9 mouse cellular contexts compared by ENCODE assay signal in genomic region chr6:116135971-116136632, GRCm38 (mm10). TPM values are rescaled to one million over a fixed set of nuclear protein-coding genes. Genes with fewer than 3 reads are reported as not detected.
DNase-seq lines count a peak whose midpoint lies in the region; ATAC-seq and TF ChIP-seq lines count a peak whose summit lies in the region.
"Had no signal": no experiment of that assay in that cellular context is flagged by ENCODE, and none has a peak within 500 bp of the region (broad histone marks: within the 10 kb centered on the region; RNA-seq: fewer than 3 reads in every experiment).

No protein-coding gene starts in this region.

- H3K9me3 ChIP-seq in kidney, embryonic 14.5 days (ENCODE audit: control insufficient read depth, low read length): no peaks in the 10 kb centered on the region
- H3K9me3 ChIP-seq in heart, embryonic 16.5 days (replicated peaks; ENCODE audit: control insufficient read depth, low read length): no peaks in the 10 kb centered on the region
- no peaks in the 10 kb centered on the region for H3K9me3 ChIP-seq in lung, embryonic 14.5 days (ENCODE audit: low read depth, low read length)
- no peaks in the 10 kb centered on the region for H3K9me3 ChIP-seq in forebrain, embryonic 10.5 days
- H3K9me3 ChIP-seq: limb, embryonic 13.5 days had no signal

- peak; percentile 57 for TF ChIP-seq CTCF in lung, embryonic 14.5 days (IDR thresholded peaks at IDR 0.05; ENCODE audit: low read depth)

- no peak for ATAC-seq in kidney, embryonic 14.5 days (ENCODE audit: low FRiP score, low TSS enrichment)
- no peak for ATAC-seq in heart, embryonic 16.5 days (replicated peaks; ENCODE audit: extremely low read depth, insufficient read depth, low FRiP score)
- no peak for ATAC-seq in lung, embryonic 14.5 days (ENCODE audit: insufficient read depth)

- H3K36me3 ChIP-seq in kidney, embryonic 14.5 days (ENCODE audit: control insufficient read depth, insufficient read depth, low read length): 0 out of 2 replicates have a peak, but pooled peaks cover 2% of the 10 kb centered on the region
- H3K36me3 ChIP-seq in heart, embryonic 16.5 days (ENCODE audit: control insufficient read depth, insufficient read depth): no peaks in the 10 kb centered on the region
- H3K36me3 ChIP-seq in lung, embryonic 14.5 days (ENCODE audit: insufficient read depth): no peaks in the 10 kb centered on the region
- H3K36me3 ChIP-seq in forebrain, embryonic 10.5 days (replicated peaks): peaks cover 7% of the 10 kb centered on the region

- H3K4me3 ChIP-seq in kidney, embryonic 14.5 days (ENCODE audit: low read length): no peak overlapping the region
- no peak overlapping the region for H3K4me3 ChIP-seq in heart, embryonic 16.5 days (ENCODE audit: low read length)
- H3K4me3 ChIP-seq in lung, embryonic 14.5 days (ENCODE audit: low read depth, low read length): no peak overlapping the region
- H3K4me3 ChIP-seq in forebrain, embryonic 10.5 days: no peak overlapping the region
- H3K4me3 ChIP-seq: limb, embryonic 13.5 days had no signal

- H3K4me1 ChIP-seq in kidney, embryonic 14.5 days (ENCODE audit: control insufficient read depth, insufficient read depth, low read length): no peaks in the 10 kb centered on the region
- H3K4me1 ChIP-seq in heart, embryonic 16.5 days (ENCODE audit: control insufficient read depth, insufficient read depth, low read length): peaks cover 2% of the 10 kb centered on the region; the same call in 1 of the 2 replicates
- H3K4me1 ChIP-seq in lung, embryonic 14.5 days (ENCODE audit: insufficient read depth): no peaks in the 10 kb centered on the region
- H3K4me1 ChIP-seq in forebrain, embryonic 10.5 days: peaks cover 7% of the 10 kb centered on the region

- H3K4me2 ChIP-seq in kidney, embryonic 14.5 days (replicated peaks; ENCODE audit: low read depth, low read length): no peak overlapping the region
- peak overlapping the region; percentile 45 for H3K4me2 ChIP-seq in heart, embryonic 16.5 days (ENCODE audit: low read depth, low read length)
- peak overlapping the region; percentile 29; the same call in 1 of the 2 replicates for H3K4me2 ChIP-seq in lung, embryonic 14.5 days
- H3K4me2 ChIP-seq: limb, embryonic 13.5 days had no signal

- WGBS in kidney, embryonic 14.5 days: 65% methylated on average over 7 of the region's 7 CpGs
- WGBS in heart, embryonic 16.5 days: 42% methylated on average over 7 of the region's 7 CpGs
- WGBS in lung, embryonic 14.5 days: 46% methylated on average over 7 of the region's 7 CpGs
- WGBS in forebrain, embryonic 10.5 days: 73% methylated on average over 7 of the region's 7 CpGs

- no peaks in the 10 kb centered on the region for H3K27me3 ChIP-seq in kidney, embryonic 14.5 days (ENCODE audit: control insufficient read depth, insufficient read depth, low read length)
- no peaks in the 10 kb centered on the region for H3K27me3 ChIP-seq in heart, embryonic 16.5 days (ENCODE audit: control insufficient read depth, insufficient read depth, low read length)
- no peaks in the 10 kb centered on the region for H3K27me3 ChIP-seq in lung, embryonic 14.5 days (ENCODE audit: insufficient read depth, low read length)
- H3K27me3 ChIP-seq in forebrain, embryonic 10.5 days (ENCODE audit: poor library complexity, severe bottlenecking): no peaks in the 10 kb centered on the region
- H3K27me3 ChIP-seq: limb, embryonic 13.5 days had no signal

- peak; percentile 34 for DNase-seq in kidney, adult 18-20 months
- peak; percentile 55 for DNase-seq in CD4-positive, CD25-positive, alpha-beta regulatory T cell, adult 2 months (ENCODE audit: low read depth, low spot score)
- peak; percentile 45 for DNase-seq in adipocyte (ENCODE audit: low spot score)
- peak; percentile 44 for DNase-seq in lung, embryonic 14.5 days
- peak; percentile 40 to 42 for DNase-seq in thymus, postnatal 36 days
- no peak for DNase-seq in forebrain, embryonic 10.5 days (ENCODE audit: extremely low spot score, low spot score)

- no peak overlapping the region for H3K27ac ChIP-seq in kidney, embryonic 14.5 days (ENCODE audit: low read depth, low read length)
- H3K27ac ChIP-seq in heart, embryonic 16.5 days (ENCODE audit: low read length): no peak overlapping the region
- H3K27ac ChIP-seq in lung, embryonic 14.5 days (ENCODE audit: low read depth): no peak overlapping the region
- no peak overlapping the region for H3K27ac ChIP-seq in forebrain, embryonic 10.5 days
- H3K27ac ChIP-seq: limb, embryonic 13.5 days had no signal

- H3K9ac ChIP-seq in kidney, embryonic 14.5 days (ENCODE audit: low read depth, low read length): no peak overlapping the region
- peak overlapping the region; percentile 46; the same call in 1 of the 2 replicates for H3K9ac ChIP-seq in heart, embryonic 16.5 days (ENCODE audit: low read length)
- H3K9ac ChIP-seq in lung, embryonic 14.5 days: no peak overlapping the region
- H3K9ac ChIP-seq: limb, embryonic 13.5 days had no signal

RNA-seq across cellular contexts. Expression of gene Tmcc1, which starts 57.2 kb away (rescaled TPM):
- polyA plus RNA-seq in kidney, embryonic 14.5 days (2014; fragmentation: Nextera tagmentation; extraction: Ambion mirVana): 14.1 and 17.6 TPM in 2 replicates
- 10.7 and 13.3 TPM in 2 replicates for polyA plus RNA-seq in heart, embryonic 16.5 days (2015; fragmentation: Nextera tagmentation; extraction: Ambion mirVana)
- polyA plus RNA-seq in lung, embryonic 14.5 days (2014; fragmentation: Nextera tagmentation; extraction: Ambion mirVana): 14.3 and 15.1 TPM in 2 replicates
- 14.8 and 16.2 TPM in 2 replicates for polyA plus RNA-seq in forebrain, embryonic 10.5 days (2016; fragmentation: Nextera tagmentation; extraction: Ambion mirVana)
